Mouse (Mus musculus): ENCODE measurements around the gene Mnt.

The Mnt gene

GRCm38 (mm10) chr11:74830256-74831161 lies at the start of gene Mnt:
TSS of gene Mnt (plus strand) at chr11:74830920.
- under 1% methylated on average over 70 of the region's 70 CpGs for WGBS

GRCm38 (mm10) chr11:74792874-74793273 lies 37.8 kb upstream of the Mnt start:
- WGBS, result 92% methylated on average over 4 of the region's 4 CpGs

- 83% methylated on average over 4 of the region's 4 CpGs for WGBS
These were observed 30.1 kb upstream of the Mnt start for GRCm38 (mm10) chr11:74800658-74801057.

GRCm38 (mm10) chr11:74804081-74804627 lies 26.6 kb upstream of the Mnt start:
- 84% methylated on average over 3 of the region's 3 CpGs for WGBS

- 66% methylated on average over 6 of the region's 6 CpGs for WGBS
These were observed 23.4 kb upstream of the Mnt start for GRCm38 (mm10) chr11:74807246-74807882.

- WGBS, result 65% methylated on average over 6 of the region's 6 CpGs
These were observed 22.4 kb upstream of the Mnt start for GRCm38 (mm10) chr11:74808251-74808853.

- whole genome bisulfite sequencing, result 95% methylated on average over 3 of the region's 3 CpGs
These were observed 19.7 kb upstream of the Mnt start for GRCm38 (mm10) chr11:74811027-74811426.

GRCm38 (mm10) chr11:74811538-74811937 lies 19.2 kb upstream of the Mnt start:
- WGBS, result 92% methylated on average over 5 of the region's 5 CpGs

- 59% methylated on average over 1 of the region's 1 CpGs for WGBS
These were observed 9.8 kb upstream of the Mnt start for GRCm38 (mm10) chr11:74820921-74821320.

- 7% methylated on average over 1 of the region's 1 CpGs for WGBS
These were observed 9.3 kb upstream of the Mnt start for GRCm38 (mm10) chr11:74821463-74821862.

GRCm38 (mm10) chr11:74822746-74823440 lies 7.8 kb upstream of the Mnt start:
- 73% methylated on average over 7 of the region's 7 CpGs for WGBS

GRCm38 (mm10) chr11:74826151-74826550 lies 4.6 kb upstream of the Mnt start:
- WGBS, result 77% methylated on average over 7 of the region's 7 CpGs

GRCm38 (mm10) chr11:74826702-74827101 lies 4.0 kb upstream of the Mnt start:
- 87% methylated on average over 5 of the region's 5 CpGs for WGBS

- 72% methylated on average over 7 of the region's 7 CpGs for WGBS
These were observed 2.8 kb upstream of the Mnt start for GRCm38 (mm10) chr11:74827791-74828403.

- WGBS, result 28% methylated on average over 2 of the region's 2 CpGs
These were observed 2.3 kb upstream of the Mnt start for GRCm38 (mm10) chr11:74828404-74828931.

- 23% methylated on average over 11 of the region's 11 CpGs for WGBS
These were observed 1.7 kb upstream of the Mnt start for GRCm38 (mm10) chr11:74828965-74829550.

- 0% methylated on average over 20 of the region's 20 CpGs for WGBS
These were observed 908 bp upstream of the Mnt start for GRCm38 (mm10) chr11:74829812-74830211.

GRCm38 (mm10) chr11:74831191-74831605 lies 478 bp downstream of the Mnt start:
- under 1% methylated on average over 35 of the region's 35 CpGs for WGBS

- under 1% methylated on average over 61 of the region's 61 CpGs for WGBS
These were observed 1.1 kb downstream of the Mnt start for GRCm38 (mm10) chr11:74831606-74832451.
